Mouse (Mus musculus): ENCODE data around the gene Sh3d21. TPM values are rescaled to one million over a fixed set of nuclear protein-coding genes. Genes with fewer than 3 reads are reported as not detected.

Sh3d21 gene
- polyA plus RNA-seq, 2 experiments: 8.5 to 10.9 TPM

GRCm38 (mm10) chr4:126161986-126162385 is 1.3 kb downstream of the Sh3d21 start:
- DNase-seq (ENCODE audit: low spot score) (no peak), ATAC-seq (ENCODE audit: low FRiP score, low read depth) (no peak)
- H3K4me2 ChIP-seq (replicated peaks; ENCODE audit: low read depth, low read length, severe bottlenecking): peak overlapping the region; percentile 99
- no peaks in the 10 kb centered on the region for H3K9me3 ChIP-seq (ENCODE audit: control insufficient read depth, low read length)
- H3K36me3 ChIP-seq (ENCODE audit: control insufficient read depth, insufficient read depth, low read length): peaks cover 17% of the 10 kb centered on the region
- peak overlapping the region; percentile 63 for H3K4me3 ChIP-seq (replicated peaks; ENCODE audit: low read length)
- no peak for TF ChIP-seq POLR2A (IDR thresholded peaks at IDR 0.05; ENCODE audit: borderline replicate concordance, extremely low read depth, insufficient read depth, insufficient read length)
- H3K27me3 ChIP-seq (ENCODE audit: control insufficient read depth, insufficient read depth, low read length): no peaks in the 10 kb centered on the region
- H3K9ac ChIP-seq (ENCODE audit: low read depth, low read length, severe bottlenecking): peak overlapping the region; percentile 86
- WGBS: 63% methylated on average over 7 of the region's 9 CpGs
- H3K4me1 ChIP-seq (ENCODE audit: control insufficient read depth, insufficient read depth, low read length): peaks cover 7% of the 10 kb centered on the region; the same call in 1 of the 2 replicates
- peak overlapping the region; percentile 82; the same call in 1 of the 2 replicates for H3K27ac ChIP-seq (replicated peaks; ENCODE audit: low read depth, low read length)

DNA sequence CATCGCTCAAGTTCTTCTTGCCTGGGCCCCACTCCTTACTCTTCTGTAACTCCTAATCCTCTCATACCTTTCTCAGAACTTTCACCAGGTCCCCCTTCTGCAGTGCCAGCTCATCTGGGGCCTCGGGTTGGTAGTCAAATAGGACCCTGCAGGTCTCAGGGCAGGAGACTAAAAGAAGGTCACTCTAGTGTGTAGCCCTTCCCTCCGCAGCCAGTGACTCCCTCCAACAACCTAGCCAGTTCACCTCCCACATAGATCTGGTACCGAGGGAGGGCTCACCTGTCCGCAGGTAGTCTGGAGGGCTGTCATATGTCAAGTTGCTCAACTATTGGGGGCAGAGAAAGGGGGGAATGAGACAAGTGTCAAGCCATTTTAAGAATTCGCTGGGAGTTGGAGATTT is 1.8 kb downstream of the Sh3d21 start:
- peaks cover 7% of the 10 kb centered on the region; the same call in 1 of the 2 replicates for H3K4me1 ChIP-seq (ENCODE audit: control insufficient read depth, insufficient read depth, low read length)
- DNase-seq (ENCODE audit: low spot score): no peak
- no peaks in the 10 kb centered on the region for H3K9me3 ChIP-seq (ENCODE audit: control insufficient read depth, low read length)
- H3K4me2 ChIP-seq (replicated peaks; ENCODE audit: low read depth, low read length, severe bottlenecking): no peak overlapping the region
- ATAC-seq (ENCODE audit: low FRiP score, low read depth): no peak
- TF ChIP-seq POLR2A (IDR thresholded peaks at IDR 0.05; ENCODE audit: borderline replicate concordance, extremely low read depth, insufficient read depth, insufficient read length): no peak
- peaks cover 12% of the 10 kb centered on the region for H3K36me3 ChIP-seq (ENCODE audit: control insufficient read depth, insufficient read depth, low read length)
- WGBS: 88% methylated on average over 6 of the region's 6 CpGs
- H3K27me3 ChIP-seq (ENCODE audit: control insufficient read depth, insufficient read depth, low read length): no peaks in the 10 kb centered on the region
- H3K27ac ChIP-seq (replicated peaks; ENCODE audit: low read depth, low read length): no peak overlapping the region
- no peak overlapping the region for H3K9ac ChIP-seq (ENCODE audit: low read depth, low read length, severe bottlenecking)
- no peak overlapping the region for H3K4me3 ChIP-seq (replicated peaks; ENCODE audit: low read length)

DNA sequence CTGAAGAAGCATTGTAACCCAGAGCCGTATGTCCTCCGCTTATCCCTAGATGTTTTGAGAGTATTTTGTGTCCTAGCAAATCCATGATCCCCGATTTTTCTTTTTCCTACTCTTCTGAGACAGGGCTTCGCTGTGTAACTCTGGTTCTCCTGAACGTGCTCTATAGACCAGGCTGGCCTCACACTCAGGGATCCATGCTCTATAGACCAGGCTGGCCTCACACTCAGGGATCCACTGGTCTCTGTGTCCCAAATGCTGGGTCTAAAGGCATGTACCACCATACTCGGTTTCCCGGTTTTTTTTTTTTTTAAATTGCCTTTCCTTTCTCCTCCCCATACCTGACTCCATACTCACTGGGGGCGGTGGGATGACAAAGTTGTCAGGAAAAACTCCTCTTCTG is 2.3 kb downstream of the Sh3d21 start:
- no peak for DNase-seq (ENCODE audit: low spot score)

GRCm38 (mm10) chr4:126159455-126159854 is 3.8 kb downstream of the Sh3d21 start:
- H3K4me1 ChIP-seq (ENCODE audit: control insufficient read depth, insufficient read depth, low read length): peaks cover 11% of the 10 kb centered on the region
- H3K27me3 ChIP-seq (ENCODE audit: control insufficient read depth, insufficient read depth, low read length): no peaks in the 10 kb centered on the region
- no peaks in the 10 kb centered on the region for H3K9me3 ChIP-seq (ENCODE audit: control insufficient read depth, low read length)
- 67% methylated on average over 8 of the region's 8 CpGs for WGBS
- no peak overlapping the region for H3K4me2 ChIP-seq (replicated peaks; ENCODE audit: low read depth, low read length, severe bottlenecking)
- DNase-seq (ENCODE audit: low spot score): no peak
- TF ChIP-seq POLR2A (IDR thresholded peaks at IDR 0.05; ENCODE audit: borderline replicate concordance, extremely low read depth, insufficient read depth, insufficient read length): no peak
- no peak overlapping the region for H3K27ac ChIP-seq (replicated peaks; ENCODE audit: low read depth, low read length)
- H3K4me3 ChIP-seq (replicated peaks; ENCODE audit: low read length): no peak overlapping the region
- no peak overlapping the region for H3K9ac ChIP-seq (ENCODE audit: low read depth, low read length, severe bottlenecking)
- H3K36me3 ChIP-seq (ENCODE audit: control insufficient read depth, insufficient read depth, low read length): no peaks in the 10 kb centered on the region
- ATAC-seq (ENCODE audit: low FRiP score, low read depth): no peak

More for the DNA sequence above, 2.3 kb downstream of the Sh3d21 start:
- Histone ChIP-seq H3K27ac (replicated peaks; ENCODE audit: low read depth, low read length) (no peak overlapping the region), H3K4me2 (replicated peaks; ENCODE audit: low read depth, low read length, severe bottlenecking) (no peak overlapping the region), H3K9ac (ENCODE audit: low read depth, low read length, severe bottlenecking) (no peak overlapping the region), H3K9me3 (ENCODE audit: control insufficient read depth, low read length) (no peaks in the 10 kb centered on the region), H3K27me3 (ENCODE audit: control insufficient read depth, insufficient read depth, low read length) (no peaks in the 10 kb centered on the region), H3K4me3 (replicated peaks; ENCODE audit: low read length) (no peak overlapping the region), H3K36me3 (ENCODE audit: control insufficient read depth, insufficient read depth, low read length) (peaks cover 7% of the 10 kb centered on the region), H3K4me1 (ENCODE audit: control insufficient read depth, insufficient read depth, low read length) (peaks cover 7% of the 10 kb centered on the region; the same call in 1 of the 2 replicates)
- no peak for TF ChIP-seq POLR2A (IDR thresholded peaks at IDR 0.05; ENCODE audit: borderline replicate concordance, extremely low read depth, insufficient read depth, insufficient read length)
- 84% methylated on average over 8 of the region's 8 CpGs for WGBS
- ATAC-seq (ENCODE audit: low FRiP score, low read depth): no peak

DNA sequence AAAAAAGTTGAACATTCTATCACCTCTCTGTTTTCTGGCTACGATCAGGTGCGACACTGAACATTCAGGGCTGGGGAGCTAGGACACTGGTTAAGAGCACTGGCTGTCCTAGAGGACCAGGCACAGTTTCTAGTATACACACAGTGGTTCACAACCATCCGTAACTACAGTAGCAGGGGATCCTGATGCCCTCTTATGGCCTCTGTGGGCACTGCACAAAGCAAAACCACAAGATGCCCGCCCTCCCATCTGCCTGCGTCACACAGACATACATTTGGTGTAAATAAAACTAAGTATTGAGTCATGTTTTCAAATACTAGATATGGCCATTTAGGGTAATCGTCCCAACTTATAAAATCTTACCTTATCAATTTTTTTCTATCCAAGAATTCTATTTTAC is 5.7 kb downstream of the Sh3d21 start:
- H3K4me1 ChIP-seq (ENCODE audit: control insufficient read depth, insufficient read depth, low read length): peaks cover 4% of the 10 kb centered on the region; the same call in 1 of the 2 replicates
- H3K27ac ChIP-seq (replicated peaks; ENCODE audit: low read depth, low read length): no peak overlapping the region
- no peak overlapping the region for H3K4me3 ChIP-seq (replicated peaks; ENCODE audit: low read length)
- ATAC-seq (ENCODE audit: low FRiP score, low read depth) (no peak), DNase-seq (ENCODE audit: low spot score) (no peak)
- 93% methylated on average over 6 of the region's 6 CpGs for WGBS
- H3K9me3 ChIP-seq (ENCODE audit: control insufficient read depth, low read length): no peaks in the 10 kb centered on the region
- H3K27me3 ChIP-seq (ENCODE audit: control insufficient read depth, insufficient read depth, low read length): no peaks in the 10 kb centered on the region
- no peak overlapping the region for H3K4me2 ChIP-seq (replicated peaks; ENCODE audit: low read depth, low read length, severe bottlenecking)
- peaks cover 12% of the 10 kb centered on the region for H3K36me3 ChIP-seq (ENCODE audit: control insufficient read depth, insufficient read depth, low read length)
- no peak overlapping the region for H3K9ac ChIP-seq (ENCODE audit: low read depth, low read length, severe bottlenecking)
- TF ChIP-seq POLR2A (IDR thresholded peaks at IDR 0.05; ENCODE audit: borderline replicate concordance, extremely low read depth, insufficient read depth, insufficient read length): no peak

DNA sequence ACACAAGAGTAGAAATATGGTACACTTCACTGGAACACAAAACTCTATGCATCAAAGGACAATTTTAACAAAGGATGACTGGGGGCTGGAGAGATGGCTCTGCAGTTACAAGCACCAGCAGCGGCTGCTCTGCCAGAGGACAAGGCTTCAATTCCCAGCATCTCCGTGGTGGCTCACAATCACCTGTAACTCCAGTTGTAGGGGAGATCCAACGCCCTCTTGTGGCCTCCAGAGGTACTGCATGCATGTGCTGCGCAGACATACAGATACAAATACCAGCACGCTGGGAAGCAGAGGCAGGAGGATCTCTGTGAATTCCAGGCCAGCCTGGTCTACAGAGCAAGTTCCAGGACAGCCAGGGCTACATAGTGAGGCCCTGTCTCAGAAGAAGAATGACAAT is 6.7 kb downstream of the Sh3d21 start:
- 65% methylated on average over 5 of the region's 5 CpGs for WGBS
- no peak overlapping the region for H3K4me2 ChIP-seq (replicated peaks; ENCODE audit: low read depth, low read length, severe bottlenecking)
- H3K36me3 ChIP-seq (ENCODE audit: control insufficient read depth, insufficient read depth, low read length): peaks cover 21% of the 10 kb centered on the region
- H3K4me1 ChIP-seq (ENCODE audit: control insufficient read depth, insufficient read depth, low read length): peaks cover 4% of the 10 kb centered on the region
- H3K27me3 ChIP-seq (ENCODE audit: control insufficient read depth, insufficient read depth, low read length): no peaks in the 10 kb centered on the region
- no peak overlapping the region for H3K4me3 ChIP-seq (replicated peaks; ENCODE audit: low read length)
- no peak overlapping the region for H3K27ac ChIP-seq (replicated peaks; ENCODE audit: low read depth, low read length)
- ATAC-seq (ENCODE audit: low FRiP score, low read depth) (no peak), DNase-seq (ENCODE audit: low spot score) (no peak)
- no peak overlapping the region for H3K9ac ChIP-seq (ENCODE audit: low read depth, low read length, severe bottlenecking)
- no peaks in the 10 kb centered on the region for H3K9me3 ChIP-seq (ENCODE audit: control insufficient read depth, low read length)
- no peak for TF ChIP-seq POLR2A (IDR thresholded peaks at IDR 0.05; ENCODE audit: borderline replicate concordance, extremely low read depth, insufficient read depth, insufficient read length)
